Mouse (Mus musculus): Measurements from ENCODE around the gene Zfp239. TPM values are rescaled to one million over a fixed set of nuclear protein-coding genes. Genes with fewer than 3 reads are reported as not detected.
A peak's percentile ranks its signal among the peaks of the same experiment; 100 is the strongest.

Gene Zfp239
- polyA plus RNA-seq, 1 experiment from 2014 or later, result 3.0 TPM

- peaks cover 4% of the 10 kb centered on the region for H3K4me1 ChIP-seq (ENCODE audit: control insufficient read depth, insufficient read depth, low read length)
- H3K36me3 ChIP-seq (ENCODE audit: control insufficient read depth, insufficient read depth), result no peaks in the 10 kb centered on the region
- 56% methylated on average over 1 of the region's 1 CpGs for WGBS
- no peak overlapping the region for H3K4me2 ChIP-seq (ENCODE audit: low read depth, low read length)
- H3K27me3 ChIP-seq (ENCODE audit: control insufficient read depth, insufficient read depth, low read length), result no peaks in the 10 kb centered on the region
- H3K9ac ChIP-seq (ENCODE audit: low read length), result no peak overlapping the region
- no peak overlapping the region for H3K27ac ChIP-seq (ENCODE audit: low read length)
- no peaks in the 10 kb centered on the region for H3K9me3 ChIP-seq (replicated peaks; ENCODE audit: control insufficient read depth, low read length)
- no peak for ATAC-seq (replicated peaks; ENCODE audit: extremely low read depth, insufficient read depth, low FRiP score)
- H3K4me3 ChIP-seq (ENCODE audit: low read length), result no peak overlapping the region
These were observed 26.1 kb downstream of the Zfp239 start for GRCm38 (mm10) chr6:117888032-117888431.

- Histone ChIP-seq H3K4me1 (ENCODE audit: control insufficient read depth, insufficient read depth, low read length) (peaks cover 4% of the 10 kb centered on the region), H3K4me3 (ENCODE audit: low read length) (no peak overlapping the region), H3K27ac (ENCODE audit: low read length) (no peak overlapping the region), H3K9me3 (replicated peaks; ENCODE audit: control insufficient read depth, low read length) (no peaks in the 10 kb centered on the region), H3K9ac (ENCODE audit: low read length) (no peak overlapping the region), H3K4me2 (ENCODE audit: low read depth, low read length) (no peak overlapping the region), H3K27me3 (ENCODE audit: control insufficient read depth, insufficient read depth, low read length) (no peaks in the 10 kb centered on the region), H3K36me3 (ENCODE audit: control insufficient read depth, insufficient read depth) (no peaks in the 10 kb centered on the region)
- ATAC-seq (replicated peaks; ENCODE audit: extremely low read depth, insufficient read depth, low FRiP score), result no peak
- WGBS, result 59% methylated on average over 2 of the region's 2 CpGs
These were observed 26.8 kb downstream of the Zfp239 start for GRCm38 (mm10) chr6:117888642-117889096.

GRCm38 (mm10) chr6:117890257-117890656 is 28.4 kb downstream of the Zfp239 start:
- Histone ChIP-seq H3K9me3 (replicated peaks; ENCODE audit: control insufficient read depth, low read length) (no peaks in the 10 kb centered on the region), H3K4me2 (ENCODE audit: low read depth, low read length) (no peak overlapping the region), H3K36me3 (ENCODE audit: control insufficient read depth, insufficient read depth) (no peaks in the 10 kb centered on the region), H3K4me1 (ENCODE audit: control insufficient read depth, insufficient read depth, low read length) (peaks cover 4% of the 10 kb centered on the region), H3K4me3 (ENCODE audit: low read length) (no peak overlapping the region), H3K9ac (ENCODE audit: low read length) (no peak overlapping the region), H3K27me3 (ENCODE audit: control insufficient read depth, insufficient read depth, low read length) (no peaks in the 10 kb centered on the region), H3K27ac (ENCODE audit: low read length) (no peak overlapping the region)
- 74% methylated on average over 6 of the region's 6 CpGs for WGBS
- no peak for ATAC-seq (replicated peaks; ENCODE audit: extremely low read depth, insufficient read depth, low FRiP score)

- whole genome bisulfite sequencing, result 48% methylated on average over 14 of the region's 14 CpGs
- no peaks in the 10 kb centered on the region for H3K27me3 ChIP-seq (ENCODE audit: control insufficient read depth, insufficient read depth, low read length)
- no peak overlapping the region for H3K4me2 ChIP-seq (ENCODE audit: low read depth, low read length)
- H3K27ac ChIP-seq (ENCODE audit: low read length), result no peak overlapping the region
- ATAC-seq (replicated peaks; ENCODE audit: extremely low read depth, insufficient read depth, low FRiP score), result 0 out of 2 replicates have a peak, but pooled peaks have one; percentile 28
- no peak overlapping the region for H3K9ac ChIP-seq (ENCODE audit: low read length)
- H3K4me1 ChIP-seq (ENCODE audit: control insufficient read depth, insufficient read depth, low read length), result peaks cover 4% of the 10 kb centered on the region
- H3K9me3 ChIP-seq (replicated peaks; ENCODE audit: control insufficient read depth, low read length), result no peaks in the 10 kb centered on the region
- no peaks in the 10 kb centered on the region for H3K36me3 ChIP-seq (ENCODE audit: control insufficient read depth, insufficient read depth)
- H3K4me3 ChIP-seq (ENCODE audit: low read length), result no peak overlapping the region
These were observed 29.7 kb downstream of the Zfp239 start for GRCm38 (mm10) chr6:117891369-117892160.

GRCm38 (mm10) chr6:117892386-117892785 is 30.5 kb downstream of the Zfp239 start:
- ATAC-seq (replicated peaks; ENCODE audit: extremely low read depth, insufficient read depth, low FRiP score), result no peak
- Histone ChIP-seq H3K4me1 (ENCODE audit: control insufficient read depth, insufficient read depth, low read length) (peaks cover 4% of the 10 kb centered on the region), H3K4me3 (ENCODE audit: low read length) (no peak overlapping the region), H3K9me3 (replicated peaks; ENCODE audit: control insufficient read depth, low read length) (no peaks in the 10 kb centered on the region), H3K27me3 (ENCODE audit: control insufficient read depth, insufficient read depth, low read length) (no peaks in the 10 kb centered on the region), H3K4me2 (ENCODE audit: low read depth, low read length) (no peak overlapping the region), H3K27ac (ENCODE audit: low read length) (no peak overlapping the region), H3K36me3 (ENCODE audit: control insufficient read depth, insufficient read depth) (no peaks in the 10 kb centered on the region), H3K9ac (ENCODE audit: low read length) (no peak overlapping the region)
- WGBS, result 69% methylated on average over 3 of the region's 3 CpGs

GRCm38 (mm10) chr6:117893435-117893834 is 31.5 kb downstream of the Zfp239 start:
- Histone ChIP-seq H3K9ac (ENCODE audit: low read length) (no peak overlapping the region), H3K4me3 (ENCODE audit: low read length) (no peak overlapping the region), H3K27me3 (ENCODE audit: control insufficient read depth, insufficient read depth, low read length) (no peaks in the 10 kb centered on the region), H3K9me3 (replicated peaks; ENCODE audit: control insufficient read depth, low read length) (no peaks in the 10 kb centered on the region), H3K27ac (ENCODE audit: low read length) (no peak overlapping the region), H3K4me2 (ENCODE audit: low read depth, low read length) (no peak overlapping the region), H3K36me3 (ENCODE audit: control insufficient read depth, insufficient read depth) (no peaks in the 10 kb centered on the region), H3K4me1 (ENCODE audit: control insufficient read depth, insufficient read depth, low read length) (peaks cover 4% of the 10 kb centered on the region)
- ATAC-seq (replicated peaks; ENCODE audit: extremely low read depth, insufficient read depth, low FRiP score), result no peak
- WGBS, result 82% methylated on average over 2 of the region's 2 CpGs

- Histone ChIP-seq H3K27me3 (ENCODE audit: control insufficient read depth, insufficient read depth, low read length) (no peaks in the 10 kb centered on the region), H3K4me3 (ENCODE audit: low read length) (no peak overlapping the region), H3K27ac (ENCODE audit: low read length) (no peak overlapping the region), H3K4me2 (ENCODE audit: low read depth, low read length) (no peak overlapping the region), H3K4me1 (ENCODE audit: control insufficient read depth, insufficient read depth, low read length) (no peaks in the 10 kb centered on the region), H3K9me3 (replicated peaks; ENCODE audit: control insufficient read depth, low read length) (no peaks in the 10 kb centered on the region), H3K9ac (ENCODE audit: low read length) (no peak overlapping the region), H3K36me3 (ENCODE audit: control insufficient read depth, insufficient read depth) (no peaks in the 10 kb centered on the region)
- WGBS, result 65% methylated on average over 5 of the region's 5 CpGs
- no peak for ATAC-seq (replicated peaks; ENCODE audit: extremely low read depth, insufficient read depth, low FRiP score)
These were observed 35.9 kb downstream of the Zfp239 start for GRCm38 (mm10) chr6:117897800-117898199.

- Histone ChIP-seq H3K36me3 (ENCODE audit: control insufficient read depth, insufficient read depth) (no peaks in the 10 kb centered on the region), H3K27me3 (ENCODE audit: control insufficient read depth, insufficient read depth, low read length) (no peaks in the 10 kb centered on the region), H3K4me3 (ENCODE audit: low read length) (peak within 1 kb of the TSS; percentile 20; the same call in 1 of the 2 replicates), H3K9ac (ENCODE audit: low read length) (peak within 1 kb of the TSS; percentile 20; the same call in 1 of the 2 replicates), H3K27ac (ENCODE audit: low read length) (peak within 1 kb of the TSS; percentile 53), H3K4me1 (ENCODE audit: control insufficient read depth, insufficient read depth, low read length) (peaks cover 3% of the 10 kb centered on the region), H3K9me3 (replicated peaks; ENCODE audit: control insufficient read depth, low read length) (no peaks in the 10 kb centered on the region), H3K4me2 (ENCODE audit: low read depth, low read length) (peak within 1 kb of the TSS; percentile 36)
- ATAC-seq (replicated peaks; ENCODE audit: extremely low read depth, insufficient read depth, low FRiP score), result peak; percentile 49; the same call in 1 of the 2 replicates
- WGBS, result 61% methylated on average over 17 of the region's 17 CpGs
These were observed 38.5 kb downstream of the Zfp239 start, which contains the start of gene Hnrnpf for GRCm38 (mm10) chr6:117900126-117901080. Gene Hnrnpf, plus strand, starts transcription at chr6:117900324.

All from heart, embryonic 16.5 days (tissue).